Mouse (Mus musculus) cerebellum, postnatal 4 days (tissue): ENCODE results near the gene Slc10a4.
"Not testable (repeated sequence)": the region's sequence is repeated elsewhere in the genome, so short reads cannot be mapped to it uniquely, and the experiment has no call there.

Experiments used
- DNase-seq, 2 experiments: peaks; one replicate each; pipeline ENCODE4 v3.0.0; 2022; ENCODE audit warnings: low spot score in 2 of 2, mixed read lengths in 1 of 2

Slc10a4 gene

DNA sequence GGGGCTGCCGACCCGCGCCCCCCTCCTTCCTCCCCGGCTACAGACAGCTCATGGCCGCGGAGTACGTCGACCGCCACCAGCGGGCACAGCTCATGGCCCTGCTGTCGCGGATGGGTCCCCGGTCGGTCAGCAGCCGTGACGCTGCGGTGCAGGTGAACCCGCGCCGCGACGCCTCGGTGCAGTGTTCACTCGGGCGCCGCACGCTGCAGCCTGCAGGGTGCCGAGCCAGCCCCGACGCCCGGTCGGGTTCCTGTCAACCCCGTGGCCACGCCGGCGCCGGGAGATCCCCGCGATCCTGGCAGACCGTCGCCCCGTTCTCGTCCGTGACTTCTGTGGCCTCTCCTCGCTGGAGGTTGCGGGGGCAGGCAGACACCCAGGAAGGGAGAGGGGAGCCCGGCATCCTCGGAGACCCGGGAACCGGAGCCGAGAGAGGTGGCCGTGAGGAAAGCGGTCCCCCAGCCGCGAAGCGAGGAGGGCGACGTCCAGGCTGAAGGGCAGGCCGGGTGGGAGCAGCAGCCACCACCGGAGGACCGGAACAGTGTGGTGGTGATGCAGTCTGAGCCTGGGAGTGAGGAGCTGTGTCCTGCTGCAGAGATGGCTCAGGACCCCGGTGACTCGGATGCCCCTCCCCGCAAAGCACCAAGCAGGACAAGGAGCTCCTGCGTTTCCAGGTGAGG, 7.1 kb downstream of the Slc10a4 start:
- DNase-seq: not testable (repeated sequence)

GRCm38 (mm10) chr5:73014745-73015144, 8.1 kb downstream of the Slc10a4 start:
- no peak for DNase-seq

- no peak for DNase-seq
Observed at GRCm38 (mm10) chr5:73023801-73024200, 17.1 kb downstream of the Slc10a4 start.

GRCm38 (mm10) chr5:73028646-73029045, 22.0 kb downstream of the Slc10a4 start:
- no peak for DNase-seq

DNA sequence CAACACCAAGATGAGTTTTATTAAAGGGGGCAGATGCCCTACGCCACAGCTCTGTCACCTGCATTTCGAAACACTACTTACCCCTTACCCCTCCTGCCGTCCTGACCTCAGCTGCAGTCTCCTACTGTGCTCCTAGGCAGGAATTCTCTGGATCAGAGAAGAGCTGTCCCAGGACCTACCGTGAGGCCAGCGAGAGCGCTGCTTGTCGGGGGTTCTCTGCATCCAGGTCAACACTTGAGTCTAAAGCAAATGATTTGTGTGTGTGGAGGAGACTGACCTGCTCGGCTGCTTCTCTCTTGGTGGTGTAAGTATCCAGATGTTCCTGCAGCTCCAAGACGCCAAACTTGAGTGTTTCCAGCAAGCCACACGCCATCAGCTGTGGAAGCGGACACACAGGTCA, 25.8 kb downstream of the Slc10a4 start:
- no peak for DNase-seq

- DNase-seq: no peak
Observed at GRCm38 (mm10) chr5:73044055-73044454, 37.4 kb downstream of the Slc10a4 start.

GRCm38 (mm10) chr5:73047651-73048245, 41.1 kb downstream of the Slc10a4 start:
- DNase-seq: no peak

GRCm38 (mm10) chr5:73053933-73054332, 47.2 kb downstream of the Slc10a4 start:
- DNase-seq: no peak

GRCm38 (mm10) chr5:73056457-73056856, 49.8 kb downstream of the Slc10a4 start:
- no peak for DNase-seq

DNA sequence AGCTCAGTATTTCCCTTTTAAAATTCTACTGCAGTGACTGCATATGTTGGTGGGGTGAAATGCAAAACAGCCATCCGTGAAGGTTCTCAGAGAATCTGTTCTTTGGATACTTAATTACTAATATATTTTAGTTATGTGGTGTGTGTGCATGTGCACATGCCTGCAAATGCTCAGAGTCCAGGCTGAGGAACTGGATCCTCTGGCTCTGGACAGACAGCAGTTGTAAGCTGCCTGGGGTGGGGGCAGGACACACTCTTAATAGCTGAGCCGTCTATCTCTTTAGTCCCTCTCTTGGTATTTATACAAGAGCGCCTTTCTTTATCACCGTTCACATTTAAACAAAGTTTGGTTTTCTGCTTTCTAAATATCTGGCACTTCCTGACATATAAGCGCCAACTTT, 50.3 kb downstream of the Slc10a4 start:
- DNase-seq: no peak

- DNase-seq: no peak
Observed at GRCm38 (mm10) chr5:73061506-73062155, 54.9 kb downstream of the Slc10a4 start.
